Mouse (Mus musculus) hindbrain, postnatal 0 days (tissue): ENCODE measurements at regions not wholly inside any gene's neighbourhood (a gene's known extent, or its start where the extent isn't known, plus 50 kb on each side); places are given as distances from the start of the nearest gene placed in this dataset.

Experiments used
- ATAC-seq: fragments of 200-750 bp; cut with Nextera tagmentation; 2 replicates; pipeline ENCODE4 v1.8.0; 2017; ENCODE audit warnings: mild to moderate bottlenecking, moderate TSS enrichment, moderate library complexity
- DNase-seq: peaks from one replicate; pipeline ENCODE4 v3.0.0-alpha.2; 2015; ENCODE audit warnings: low spot score
- H3K27ac ChIP-seq: fragments of 300-500 bp; sonication (generic); 2 replicates; pipeline ENCODE4 v1.5.1; 2014; ENCODE audit warnings: mild to moderate bottlenecking
- H3K27me3 ChIP-seq: fragments of 300-500 bp; sonication (generic); 2 replicates; pipeline ENCODE4 v1.6.1; 2014; ENCODE audit warnings: low read length, mixed read lengths; ENCODE audit not compliant: insufficient read depth
- H3K36me3 ChIP-seq: fragments of 300-500 bp; sonication (generic); 2 replicates; pipeline ENCODE4 v1.6.1; 2014; ENCODE audit warnings: low read length, mixed read lengths; ENCODE audit not compliant: insufficient read depth
- H3K4me1 ChIP-seq: fragments of 300-500 bp; sonication (generic); 2 replicates; pipeline ENCODE4 v1.6.1; 2014; ENCODE audit warnings: antibody characterized with exemption, low read length, mixed read lengths; ENCODE audit not compliant: insufficient read depth
- H3K4me2 ChIP-seq: fragments of 300-500 bp; sonication (generic); 2 replicates; pipeline ENCODE4 v1.6.1; 2014; ENCODE audit warnings: low read depth, mild to moderate bottlenecking, low read length, moderate library complexity, mixed read lengths
- H3K4me3 ChIP-seq: fragments of 300-500 bp; sonication (generic); 2 replicates; pipeline ENCODE4 v1.5.1; 2014; ENCODE audit warnings: low read length
- H3K9ac ChIP-seq: fragments of 300-500 bp; sonication (generic); replicated peaks from 2 replicates; pipeline ENCODE4 v1.6.1; 2014; ENCODE audit warnings: mild to moderate bottlenecking, low read length, moderate library complexity, mixed read lengths
- H3K9me3 ChIP-seq: fragments of 300-500 bp; sonication (generic); 2 replicates; pipeline ENCODE4 v1.6.1; 2016; ENCODE audit warnings: low read length, mixed read lengths
- CTCF ChIP-seq: IDR thresholded peaks from 2 replicates; pipeline ENCODE4 v1.5.1; 2016; ENCODE audit warnings: antibody characterized with exemption, control low read depth, low read depth
- WGBS: fragments of 180-500 bp; shearing (Covaris S2); extraction: QIAGEN DNeasy Blood & Tissue Kit; methylation state at CpG from one replicate; pipeline ENCODE4 v1.1.7; 2014; 5-methylcytosine and 5-hydroxymethylcytosine counted together

DNA sequence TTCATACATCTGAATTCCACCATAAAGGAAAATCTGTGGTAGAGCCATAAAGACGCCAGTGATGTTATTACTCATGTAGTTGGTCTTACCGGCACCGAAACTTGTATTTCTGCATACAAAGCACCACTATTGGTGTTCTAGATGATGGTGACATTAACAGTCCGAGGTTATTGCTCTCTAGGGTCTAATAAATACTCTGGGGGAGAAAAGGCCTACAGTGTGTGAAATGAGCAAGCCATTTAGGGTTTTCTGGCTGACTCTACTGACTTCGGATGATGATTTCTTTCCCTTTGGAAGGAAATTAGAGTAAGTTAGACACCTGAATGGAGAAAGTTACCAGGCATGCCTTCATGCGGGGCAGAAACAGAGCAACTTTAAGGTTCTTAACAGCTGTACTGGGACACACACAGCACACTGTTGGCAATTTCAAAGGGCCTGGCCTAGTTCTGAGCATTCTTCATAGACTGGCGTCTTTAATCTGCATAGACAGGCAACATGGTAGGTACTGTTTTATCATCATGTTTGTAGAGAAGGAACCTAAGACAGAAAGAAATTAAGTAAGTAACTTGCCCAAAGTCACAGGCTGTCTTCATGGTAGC lies 198.8 kb upstream of the Isl1 start:
- DNase-seq (no peak), ATAC-seq (no peak)
- no peak overlapping the region for H3K4me3 ChIP-seq
- no peak for TF ChIP-seq CTCF
- WGBS, result 88% methylated on average over 7 of the region's 7 CpGs
- no peak overlapping the region for H3K9ac ChIP-seq
- H3K9me3 ChIP-seq, result no peaks in the 10 kb centered on the region
- H3K4me1 ChIP-seq, result no peaks in the 10 kb centered on the region
- no peak overlapping the region for H3K4me2 ChIP-seq
- no peaks in the 10 kb centered on the region for H3K36me3 ChIP-seq
- H3K27ac ChIP-seq, result no peak overlapping the region
- H3K27me3 ChIP-seq, result no peaks in the 10 kb centered on the region

DNA sequence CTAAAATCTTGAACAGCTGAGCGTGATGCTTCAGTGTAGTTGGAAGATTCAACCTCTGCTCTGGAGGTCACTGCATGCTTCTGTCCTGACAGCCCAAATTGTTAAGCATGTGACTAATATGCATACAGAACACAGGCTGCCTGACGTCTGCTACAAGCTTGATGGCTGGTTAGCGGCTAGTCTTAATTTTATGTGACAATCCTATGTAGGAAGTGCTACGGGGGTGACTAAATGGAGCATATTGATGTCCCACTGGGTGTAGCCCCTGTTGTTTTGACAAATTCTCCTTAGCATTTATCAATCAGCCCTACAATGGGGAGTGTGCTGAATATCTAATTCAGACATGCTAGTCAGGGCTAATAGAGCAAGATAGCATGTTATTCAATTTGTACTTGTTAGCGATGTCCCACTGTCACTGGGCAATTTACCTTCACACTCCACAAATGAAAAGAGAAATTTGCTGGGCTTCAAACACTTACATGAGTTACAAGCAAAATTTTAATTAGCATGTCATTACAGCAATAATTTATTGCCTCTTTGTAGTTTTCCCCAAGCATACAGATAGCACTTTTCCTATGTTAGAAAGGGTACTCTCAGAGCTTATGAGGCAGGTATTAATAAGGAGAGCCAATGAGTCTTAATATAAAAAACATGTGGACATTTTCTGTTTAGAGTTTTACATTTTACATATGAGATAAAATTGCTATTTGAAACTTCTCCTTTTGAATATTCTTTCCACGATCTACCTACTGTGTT lies 188.3 kb upstream of the Isl1 start:
- H3K4me2 ChIP-seq, result no peak overlapping the region
- WGBS, result 36% methylated on average over 6 of the region's 6 CpGs

DNA sequence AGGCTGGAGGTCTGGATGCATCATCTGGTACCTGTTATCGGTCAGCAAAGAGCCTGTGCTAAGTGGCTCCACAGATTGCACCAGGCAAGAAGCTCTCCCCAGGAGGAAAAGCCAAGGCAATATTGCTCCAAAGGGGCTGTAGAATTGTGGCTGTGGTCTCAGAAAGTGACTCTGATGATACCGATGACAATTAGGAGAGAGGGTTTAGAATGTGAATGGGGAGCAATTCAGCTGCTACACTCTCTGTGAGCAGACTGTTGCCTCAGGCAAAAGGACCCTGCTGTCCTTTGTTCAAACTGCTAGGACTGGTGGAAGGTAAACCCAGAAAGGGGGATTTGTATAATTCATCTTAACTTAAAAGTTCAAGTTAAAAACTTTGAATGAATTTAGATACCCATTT lies 186.2 kb upstream of the Isl1 start:
- DNase-seq, result no peak
- H3K4me2 ChIP-seq, result no peak overlapping the region
- no peak overlapping the region for H3K9ac ChIP-seq
- ATAC-seq, result no peak
- no peak overlapping the region for H3K27ac ChIP-seq
- no peak for TF ChIP-seq CTCF
- no peaks in the 10 kb centered on the region for H3K4me1 ChIP-seq
- WGBS, result 31% methylated on average over 2 of the region's 2 CpGs
- H3K27me3 ChIP-seq, result no peaks in the 10 kb centered on the region
- H3K36me3 ChIP-seq, result no peaks in the 10 kb centered on the region
- no peaks in the 10 kb centered on the region for H3K9me3 ChIP-seq
- H3K4me3 ChIP-seq, result no peak overlapping the region

More for the DNA sequence above, 188.3 kb upstream of the Isl1 start:
- Histone ChIP-seq H3K4me1 (no peaks in the 10 kb centered on the region), H3K4me3 (no peak overlapping the region), H3K27me3 (no peaks in the 10 kb centered on the region), H3K36me3 (no peaks in the 10 kb centered on the region), H3K9ac (no peak overlapping the region), H3K9me3 (no peaks in the 10 kb centered on the region), H3K27ac (no peak overlapping the region)
- no peak for TF ChIP-seq CTCF
- ATAC-seq (peak; percentile 49; the same call in 1 of the 2 replicates), DNase-seq (peak; percentile 31)

DNA sequence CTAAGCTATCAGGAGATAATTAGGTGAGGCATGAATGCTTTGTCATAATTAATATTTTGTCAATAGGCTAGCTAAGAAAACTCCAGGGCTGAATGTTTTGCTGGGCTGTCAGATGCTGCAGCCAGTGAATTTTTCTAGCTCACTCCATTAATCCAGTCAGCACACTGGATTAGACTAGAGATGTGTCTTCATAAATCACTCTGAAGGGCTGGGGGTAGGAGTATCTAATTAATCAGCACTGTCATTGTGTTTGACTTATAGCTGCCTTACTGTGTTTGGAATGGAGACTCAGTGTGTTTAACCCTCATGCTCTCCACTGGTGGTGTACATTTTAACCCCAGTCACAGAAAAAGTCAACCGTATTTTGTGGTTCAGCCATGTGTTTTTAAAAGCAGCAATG lies 179.9 kb upstream of the Isl1 start:
- Histone ChIP-seq H3K4me2 (no peak overlapping the region), H3K27ac (no peak overlapping the region), H3K4me3 (no peak overlapping the region), H3K9me3 (no peaks in the 10 kb centered on the region), H3K27me3 (no peaks in the 10 kb centered on the region), H3K9ac (no peak overlapping the region), H3K4me1 (no peaks in the 10 kb centered on the region), H3K36me3 (no peaks in the 10 kb centered on the region)
- TF ChIP-seq CTCF, result no peak
- ATAC-seq, result no peak
- peak; percentile 4 for DNase-seq
- 64% methylated on average over 1 of the region's 1 CpGs for WGBS

DNA sequence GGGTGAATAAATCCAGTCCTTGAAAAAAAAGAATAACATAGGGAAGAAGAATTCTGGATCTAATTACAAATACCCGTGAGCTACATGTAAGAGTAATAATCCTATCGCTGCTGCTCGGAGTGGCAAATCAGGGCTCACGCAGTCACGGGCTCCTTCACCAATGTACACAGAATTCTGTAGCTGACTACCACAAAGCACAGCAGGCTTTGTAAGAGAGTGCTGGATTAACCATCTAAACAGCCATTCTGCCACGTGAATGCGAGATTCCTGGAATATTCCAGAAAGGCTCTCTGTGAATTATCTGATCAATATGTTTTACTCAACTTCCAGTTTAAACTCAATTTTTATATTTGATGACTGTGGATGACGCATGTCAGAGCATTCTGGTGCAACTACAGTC lies 165.1 kb upstream of the Isl1 start:
- no peak for ATAC-seq
- H3K9me3 ChIP-seq, result no peaks in the 10 kb centered on the region
- H3K4me3 ChIP-seq, result no peak overlapping the region
- DNase-seq, result no peak
- WGBS, result 80% methylated on average over 8 of the region's 8 CpGs
- H3K9ac ChIP-seq, result no peak overlapping the region
- no peak overlapping the region for H3K27ac ChIP-seq
- no peak overlapping the region for H3K4me2 ChIP-seq
- no peaks in the 10 kb centered on the region for H3K4me1 ChIP-seq
- TF ChIP-seq CTCF, result no peak
- no peaks in the 10 kb centered on the region for H3K27me3 ChIP-seq
- H3K36me3 ChIP-seq, result no peaks in the 10 kb centered on the region

DNA sequence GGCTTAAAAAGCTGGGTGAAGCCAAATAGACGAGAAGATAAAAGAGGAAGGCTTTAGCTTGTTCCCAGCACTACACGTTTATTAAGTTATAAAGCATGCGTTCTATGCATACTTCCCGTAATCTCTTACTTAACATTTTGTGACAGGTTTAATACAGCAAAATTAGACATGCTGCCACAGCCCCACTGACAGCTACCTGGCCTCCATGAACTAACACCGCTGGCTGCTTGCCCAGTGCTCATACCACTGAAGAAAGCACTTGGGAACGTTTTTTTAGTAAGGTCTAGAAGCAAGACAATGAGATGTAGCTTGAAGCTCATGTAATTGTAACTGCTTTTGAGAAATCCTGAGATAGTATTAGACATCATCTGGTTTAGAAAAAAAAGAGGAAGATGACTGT lies 152.3 kb upstream of the Isl1 start:
- DNase-seq (peak; percentile 17), ATAC-seq (no peak)
- Histone ChIP-seq H3K27ac (no peak overlapping the region), H3K9ac (no peak overlapping the region), H3K36me3 (no peaks in the 10 kb centered on the region), H3K4me1 (no peaks in the 10 kb centered on the region), H3K27me3 (no peaks in the 10 kb centered on the region), H3K4me3 (no peak overlapping the region), H3K9me3 (no peaks in the 10 kb centered on the region), H3K4me2 (no peak overlapping the region)
- WGBS, result 41% methylated on average over 6 of the region's 6 CpGs
- TF ChIP-seq CTCF, result no peak
